Mouse (Mus musculus) ES-Bruce4 (cell line): ENCODE results near the gene Lef1.

Source experiments
- EP300 ChIP-seq: IDR thresholded peaks from 2 replicates; pipeline ENCODE4 v1.6.1; 2011; ENCODE audit warnings: low read depth, low read length; ENCODE audit not compliant: insufficient read depth
- POLR2A ChIP-seq: IDR thresholded peaks from one replicate; pipeline ENCODE4 v1.8.1; 2011; ENCODE audit warnings: low read length; ENCODE audit not compliant: insufficient read depth

DNA sequence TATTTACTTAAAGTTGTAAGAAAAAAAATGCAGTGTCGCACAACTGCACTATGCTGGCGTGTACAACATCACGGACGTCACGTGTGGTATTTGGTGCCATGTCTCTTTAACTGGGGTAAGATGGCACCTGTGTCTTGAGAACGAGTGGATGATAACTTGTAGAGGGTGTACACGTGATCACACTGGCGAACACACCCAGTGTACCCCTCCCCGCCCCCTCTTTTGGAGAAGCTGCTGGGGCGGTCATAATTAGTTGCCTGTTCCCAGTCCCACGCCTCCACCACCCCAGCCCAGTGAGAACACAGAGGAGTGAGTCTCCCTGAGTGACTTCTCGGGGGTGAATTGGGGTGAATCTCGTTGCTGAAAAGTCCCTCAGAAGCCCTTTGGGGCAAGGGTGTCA lies 5.8 kb downstream of the Lef1 start:
- no peak for TF ChIP-seq POLR2A
- TF ChIP-seq EP300 = no peak
